Mouse (Mus musculus) neural tube, embryonic 13.5 days (tissue): Measurements from ENCODE around the gene Rufy1. TPM values are rescaled to one million over a fixed set of nuclear protein-coding genes. Genes with fewer than 3 reads are reported as not detected.

ENCODE experiments used
- ATAC-seq: fragments of 200-750 bp; cut with Nextera tagmentation; 2 replicates; pipeline ENCODE4 v1.8.0; 2017; ENCODE audit warnings: low read depth, mild to moderate bottlenecking, moderate TSS enrichment, moderate library complexity
- H3K27ac ChIP-seq: fragments of 300-500 bp; sonication (generic); replicated peaks from 2 replicates; pipeline ENCODE4 v1.5.1; 2015; ENCODE audit warnings: moderate library complexity, mild to moderate bottlenecking, inconsistent platforms
- H3K27me3 ChIP-seq: fragments of 300-500 bp; sonication (generic); 2 replicates; pipeline ENCODE4 v1.6.1; 2015; ENCODE audit warnings: mild to moderate bottlenecking, inconsistent platforms
- H3K36me3 ChIP-seq: fragments of 300-500 bp; sonication (generic); 2 replicates; pipeline ENCODE4 v1.6.1; 2015; ENCODE audit warnings: mild to moderate bottlenecking, inconsistent platforms
- H3K4me1 ChIP-seq: fragments of 300-500 bp; sonication (generic); replicated peaks from 2 replicates; pipeline ENCODE4 v1.6.1; 2015; ENCODE audit warnings: inconsistent platforms
- H3K4me2 ChIP-seq: fragments of 300-500 bp; sonication (generic); 2 replicates; pipeline ENCODE4 v1.6.1; 2015; ENCODE audit warnings: inconsistent platforms, mild to moderate bottlenecking, moderate library complexity
- H3K4me3 ChIP-seq: fragments of 300-500 bp; sonication (generic); 2 replicates; pipeline ENCODE4 v1.5.1; 2015; ENCODE audit warnings: mild to moderate bottlenecking, inconsistent platforms
- H3K9ac ChIP-seq: fragments of 300-500 bp; sonication (generic); 2 replicates; pipeline ENCODE4 v1.6.1; 2015; ENCODE audit warnings: moderate library complexity, mild to moderate bottlenecking, inconsistent platforms
- H3K9me3 ChIP-seq: fragments of 300-500 bp; sonication (generic); 2 replicates; pipeline ENCODE4 v1.6.1; 2016; ENCODE audit warnings: inconsistent platforms
- WGBS: fragments of 180-500 bp; shearing (Covaris S2); methylation state at CpG from one replicate; pipeline ENCODE4 v1.1.7; 2015; 5-methylcytosine and 5-hydroxymethylcytosine counted together
- polyA plus RNA-seq: library from polyadenylated mRNA; unstranded; fragments of >200 nt; fragmentation: Nextera tagmentation; extraction: Ambion mirVana; gene quantifications from 2 replicates; pipeline ENCODE4 v1.2.1, GENCODE M21; 2015

Rufy1 gene
- polyA plus RNA-seq, 1 experiment from 2014 or later: 26.5 TPM

GRCm38 (mm10) chr11:50417856-50418255, 13.1 kb downstream of the Rufy1 start:
- Histone ChIP-seq H3K27ac (no peak overlapping the region), H3K36me3 (peaks cover 56% of the 10 kb centered on the region), H3K9me3 (no peaks in the 10 kb centered on the region), H3K9ac (no peak overlapping the region), H3K4me2 (no peak overlapping the region), H3K27me3 (no peaks in the 10 kb centered on the region), H3K4me3 (no peak overlapping the region), H3K4me1 (peaks cover 13% of the 10 kb centered on the region)
- 78% methylated on average over 2 of the region's 2 CpGs for WGBS
- no peak for ATAC-seq

GRCm38 (mm10) chr11:50415563-50416241, 15.2 kb downstream of the Rufy1 start:
- H3K9me3 ChIP-seq: no peaks in the 10 kb centered on the region
- no peak overlapping the region for H3K9ac ChIP-seq
- no peak for ATAC-seq
- H3K36me3 ChIP-seq: peaks cover 66% of the 10 kb centered on the region
- H3K4me2 ChIP-seq: no peak overlapping the region
- no peak overlapping the region for H3K4me3 ChIP-seq
- 96% methylated on average over 6 of the region's 6 CpGs for WGBS
- H3K27ac ChIP-seq: no peak overlapping the region
- no peaks in the 10 kb centered on the region for H3K27me3 ChIP-seq
- no peaks in the 10 kb centered on the region for H3K4me1 ChIP-seq

- H3K4me3 ChIP-seq: no peak overlapping the region
- H3K27ac ChIP-seq: no peak overlapping the region
- H3K4me2 ChIP-seq: no peak overlapping the region
- H3K4me1 ChIP-seq: no peaks in the 10 kb centered on the region
- H3K27me3 ChIP-seq: no peaks in the 10 kb centered on the region
- H3K9me3 ChIP-seq: no peaks in the 10 kb centered on the region
- peaks cover 83% of the 10 kb centered on the region for H3K36me3 ChIP-seq
- no peak for ATAC-seq
- 61% methylated on average over 6 of the region's 6 CpGs for WGBS
- no peak overlapping the region for H3K9ac ChIP-seq
These were observed 23.7 kb downstream of the Rufy1 start for GRCm38 (mm10) chr11:50407235-50407634.

GRCm38 (mm10) chr11:50403367-50404014, 27.4 kb downstream of the Rufy1 start:
- 81% methylated on average over 10 of the region's 10 CpGs for WGBS
- no peak for ATAC-seq
- no peak overlapping the region for H3K27ac ChIP-seq
- no peak overlapping the region for H3K9ac ChIP-seq
- H3K9me3 ChIP-seq: no peaks in the 10 kb centered on the region
- H3K4me1 ChIP-seq: no peaks in the 10 kb centered on the region
- H3K27me3 ChIP-seq: no peaks in the 10 kb centered on the region
- H3K4me3 ChIP-seq: no peak overlapping the region
- H3K4me2 ChIP-seq: no peak overlapping the region
- peaks cover 86% of the 10 kb centered on the region for H3K36me3 ChIP-seq

- Histone ChIP-seq H3K36me3 (peaks cover 93% of the 10 kb centered on the region), H3K4me3 (no peak overlapping the region), H3K9ac (no peak overlapping the region), H3K27ac (no peak overlapping the region), H3K4me2 (no peak overlapping the region), H3K27me3 (no peaks in the 10 kb centered on the region), H3K9me3 (no peaks in the 10 kb centered on the region), H3K4me1 (no peaks in the 10 kb centered on the region)
- 93% methylated on average over 3 of the region's 3 CpGs for WGBS
- ATAC-seq: no peak
These were observed 28.4 kb downstream of the Rufy1 start for GRCm38 (mm10) chr11:50402481-50402880.

GRCm38 (mm10) chr11:50398803-50399202, 32.1 kb downstream of the Rufy1 start:
- Histone ChIP-seq H3K9ac (no peak overlapping the region), H3K4me2 (no peak overlapping the region), H3K4me3 (no peak overlapping the region), H3K9me3 (no peaks in the 10 kb centered on the region), H3K27me3 (no peaks in the 10 kb centered on the region), H3K27ac (no peak overlapping the region), H3K4me1 (no peaks in the 10 kb centered on the region), H3K36me3 (peaks cover 89% of the 10 kb centered on the region)
- WGBS: 94% methylated on average over 13 of the region's 13 CpGs
- no peak for ATAC-seq

GRCm38 (mm10) chr11:50397316-50397715, 33.6 kb downstream of the Rufy1 start:
- peaks cover 89% of the 10 kb centered on the region for H3K36me3 ChIP-seq
- no peaks in the 10 kb centered on the region for H3K27me3 ChIP-seq
- no peak overlapping the region for H3K27ac ChIP-seq
- H3K4me3 ChIP-seq: no peak overlapping the region
- no peaks in the 10 kb centered on the region for H3K9me3 ChIP-seq
- ATAC-seq: no peak
- H3K4me2 ChIP-seq: no peak overlapping the region
- no peak overlapping the region for H3K9ac ChIP-seq
- 84% methylated on average over 9 of the region's 9 CpGs for WGBS
- no peaks in the 10 kb centered on the region for H3K4me1 ChIP-seq

GRCm38 (mm10) chr11:50396766-50397307, 34.1 kb downstream of the Rufy1 start:
- Histone ChIP-seq H3K27ac (no peak overlapping the region), H3K27me3 (no peaks in the 10 kb centered on the region), H3K4me1 (no peaks in the 10 kb centered on the region), H3K36me3 (peaks cover 88% of the 10 kb centered on the region), H3K4me3 (no peak overlapping the region), H3K9ac (no peak overlapping the region), H3K9me3 (no peaks in the 10 kb centered on the region), H3K4me2 (no peak overlapping the region)
- 82% methylated on average over 11 of the region's 11 CpGs for WGBS
- no peak for ATAC-seq

GRCm38 (mm10) chr11:50394731-50395130, 36.2 kb downstream of the Rufy1 start:
- H3K9me3 ChIP-seq: no peaks in the 10 kb centered on the region

GRCm38 (mm10) chr11:50393306-50393705, 37.6 kb downstream of the Rufy1 start:
- 85% methylated on average over 6 of the region's 6 CpGs for WGBS
- no peak overlapping the region for H3K27ac ChIP-seq
- H3K9me3 ChIP-seq: no peaks in the 10 kb centered on the region
- no peaks in the 10 kb centered on the region for H3K27me3 ChIP-seq
- H3K4me3 ChIP-seq: no peak overlapping the region
- H3K36me3 ChIP-seq: peaks cover 86% of the 10 kb centered on the region
- ATAC-seq: no peak
- no peaks in the 10 kb centered on the region for H3K4me1 ChIP-seq
- H3K9ac ChIP-seq: no peak overlapping the region
- no peak overlapping the region for H3K4me2 ChIP-seq

More at GRCm38 (mm10) chr11:50394731-50395130, 36.2 kb downstream of the Rufy1 start:
- H3K4me1 ChIP-seq: no peaks in the 10 kb centered on the region
- H3K27me3 ChIP-seq: no peaks in the 10 kb centered on the region
- no peak overlapping the region for H3K27ac ChIP-seq
- no peak for ATAC-seq
- no peak overlapping the region for H3K4me2 ChIP-seq
- no peak overlapping the region for H3K4me3 ChIP-seq
- WGBS: 88% methylated on average over 7 of the region's 7 CpGs
- no peak overlapping the region for H3K9ac ChIP-seq
- peaks cover 87% of the 10 kb centered on the region for H3K36me3 ChIP-seq

GRCm38 (mm10) chr11:50391272-50391960, 39.5 kb downstream of the Rufy1 start:
- peaks cover 86% of the 10 kb centered on the region for H3K36me3 ChIP-seq
- H3K4me3 ChIP-seq: no peak overlapping the region
- H3K27me3 ChIP-seq: no peaks in the 10 kb centered on the region
- no peak overlapping the region for H3K9ac ChIP-seq
- no peak overlapping the region for H3K4me2 ChIP-seq
- no peaks in the 10 kb centered on the region for H3K4me1 ChIP-seq
- H3K9me3 ChIP-seq: no peaks in the 10 kb centered on the region
- no peak for ATAC-seq
- no peak overlapping the region for H3K27ac ChIP-seq
- 83% methylated on average over 4 of the region's 4 CpGs for WGBS

- no peak overlapping the region for H3K9ac ChIP-seq
- H3K4me3 ChIP-seq: no peak overlapping the region
- no peak overlapping the region for H3K27ac ChIP-seq
- no peaks in the 10 kb centered on the region for H3K27me3 ChIP-seq
- H3K4me2 ChIP-seq: no peak overlapping the region
- H3K9me3 ChIP-seq: no peaks in the 10 kb centered on the region
- H3K36me3 ChIP-seq: peaks cover 88% of the 10 kb centered on the region
- H3K4me1 ChIP-seq: no peaks in the 10 kb centered on the region
- no peak for ATAC-seq
- WGBS: 70% methylated on average over 5 of the region's 5 CpGs
These were observed 41.3 kb downstream of the Rufy1 start for GRCm38 (mm10) chr11:50389616-50390015.
